Mouse (Mus musculus): ENCODE measurements around the gene Piezo1. TPM values are rescaled to one million over a fixed set of nuclear protein-coding genes. Genes with fewer than 3 reads are reported as not detected.

Gene Piezo1
- total and polyA plus RNA-seq, 3 experiments, result 21.1 to 59.7 (median 41.6) TPM

DNA sequence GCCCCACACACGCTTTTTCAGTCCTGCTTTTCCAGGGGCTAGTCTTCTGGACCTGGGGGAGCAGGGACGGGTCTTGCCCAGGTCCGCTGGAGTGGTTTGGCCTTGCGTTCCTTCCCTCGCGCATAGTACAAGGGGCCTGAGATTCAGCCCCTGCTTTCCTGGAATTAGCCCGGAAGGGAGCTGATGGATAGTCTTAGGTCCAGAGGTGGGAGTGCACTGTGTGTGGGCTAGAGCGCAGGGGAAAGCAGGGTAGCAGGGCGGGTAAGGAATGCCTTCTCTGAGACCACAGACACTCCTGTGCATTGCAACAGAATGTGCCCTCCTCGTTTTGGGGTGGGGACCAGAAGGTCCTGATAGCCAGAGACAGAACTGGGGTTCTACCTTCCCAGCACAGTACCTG, 26.0 kb upstream of the Piezo1 start:
- peaks cover 16 to 37% of the 10 kb centered on the region in 2 experiments for H3K4me1 ChIP-seq (ENCODE audit: control insufficient read depth in 1 of 2, insufficient read depth in 2 of 2)
- in situ Hi-C loops (cut with MboI; ENCODE audit: low pct_ligation_motif_present, low pct_unique_long_range_greater_than_20kb, low sequenced_read_pairs) (no loop called here), dilution Hi-C loops (cut with MboI; ENCODE audit: extremely low pct_ligation_motif_present, extremely low pct_unique_long_range_greater_than_20kb, low sequenced_read_pairs) (no loop called here)
- no peak for DNase-seq (ENCODE audit: extremely low read depth)
- TF ChIP-seq RCOR1 (conservative IDR thresholded peaks at IDR 0.05; ENCODE audit: low read depth, low read length) (no peak), PAX5 (IDR thresholded peaks at IDR 0.05; ENCODE audit: low read length) (no peak), MAZ (IDR thresholded peaks at IDR 0.05; ENCODE audit: low read depth, low read length) (no peak), JUND (conservative IDR thresholded peaks at IDR 0.05; ENCODE audit: low read depth, low read length) (no peak), IRF4 (IDR thresholded peaks at IDR 0.05; ENCODE audit: low read depth, low read length) (no peak), NRF1 (IDR thresholded peaks at IDR 0.05; ENCODE audit: low read depth, low read length) (no peak), UBTF (IDR thresholded peaks at IDR 0.05; ENCODE audit: low read depth, low read length) (no peak), EP300 (IDR thresholded peaks at IDR 0.05; ENCODE audit: low read length) (no peak), ZMIZ1 (IDR thresholded peaks at IDR 0.05; ENCODE audit: low read depth, low read length) (no peak), GABPA (IDR thresholded peaks at IDR 0.05; ENCODE audit: insufficient replicate concordance, low read depth, low read length) (no peak), MAFK (IDR thresholded peaks at IDR 0.05; ENCODE audit: insufficient replicate concordance, low read length) (no peak), ETS1 (conservative IDR thresholded peaks at IDR 0.05; ENCODE audit: low read depth, low read length) (no peak), POLR2AphosphoS2 (IDR thresholded peaks at IDR 0.05; ENCODE audit: low read depth, low read length) (no peak), KAT2A (IDR thresholded peaks at IDR 0.05; ENCODE audit: insufficient replicate concordance, low read length) (no peak), USF1 (IDR thresholded peaks at IDR 0.05; ENCODE audit: low read depth, low read length) (no peak), MXI1 (IDR thresholded peaks at IDR 0.05; ENCODE audit: low read depth, low read length) (no peak)
- no peaks in the 10 kb centered on the region for H3K27me3 ChIP-seq (replicated peaks)
- no peak overlapping the region for H3K4me2 ChIP-seq (ENCODE audit: insufficient read depth, low read depth, poor library complexity, severe bottlenecking)
- H3K4me3 ChIP-seq (replicated peaks in 1 of 3; ENCODE audit: low read depth in 2 of 3, low read length in 2 of 3, poor library complexity in 1 of 3), result peak overlapping the region in 1 of 3 experiments; percentile 89
- peaks cover 17% of the 10 kb centered on the region for H3K79me2 ChIP-seq (replicated peaks; ENCODE audit: control insufficient read depth, extremely low read depth, insufficient read depth, poor library complexity, severe bottlenecking)
- no peak overlapping the region for H3K27ac ChIP-seq (ENCODE audit: insufficient read depth, low read depth)
- H3K36me3 ChIP-seq (replicated peaks in 1 of 2; ENCODE audit: control insufficient read depth in 1 of 2, insufficient read depth in 1 of 2, low read length in 1 of 2), result peaks cover 15 to 64% of the 10 kb centered on the region in 2 experiments
- no peaks in the 10 kb centered on the region for H3K9me3 ChIP-seq (replicated peaks; ENCODE audit: low read length)
- no peak overlapping the region for H3K9ac ChIP-seq (ENCODE audit: insufficient read depth, low read depth)

DNA sequence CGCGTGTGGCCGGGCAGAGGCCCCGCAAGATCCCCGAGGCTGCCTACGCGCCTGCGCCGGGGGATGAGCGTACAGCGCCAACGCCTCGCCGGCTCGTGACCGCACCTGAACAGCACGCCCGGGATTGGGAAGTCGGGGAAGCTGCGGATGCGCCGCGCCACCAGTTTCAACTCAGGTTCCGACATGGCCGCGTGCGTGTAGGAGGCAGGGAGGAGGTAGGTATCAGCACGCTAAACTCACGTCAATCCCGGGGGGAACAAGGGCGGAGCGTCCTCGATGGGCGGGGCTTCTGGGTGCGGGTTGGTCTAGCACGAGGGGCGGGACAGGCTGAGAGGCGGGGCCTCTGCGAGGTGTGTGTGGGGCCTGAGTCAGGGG, 25.5 kb upstream of the Piezo1 start, which contains the start of gene Aprt:
Aprt (minus strand) TSS at position 262 of the 375 bp plus-strand sequence.
- H3K27me3 ChIP-seq (replicated peaks), result no peaks in the 10 kb centered on the region
- H3K9ac ChIP-seq (ENCODE audit: insufficient read depth, low read depth), result peak within 1 kb of the TSS; percentile 70
- H3K27ac ChIP-seq (ENCODE audit: insufficient read depth, low read depth), result peak within 1 kb of the TSS; percentile 29
- H3K79me2 ChIP-seq (replicated peaks; ENCODE audit: control insufficient read depth, extremely low read depth, insufficient read depth, poor library complexity, severe bottlenecking), result peaks cover 17% of the 10 kb centered on the region
- DNase-seq (ENCODE audit: extremely low read depth), result peak; percentile 97
- H3K36me3 ChIP-seq (replicated peaks in 1 of 2; ENCODE audit: control insufficient read depth in 1 of 2, insufficient read depth in 1 of 2, low read length in 1 of 2), result peaks cover 20 to 68% of the 10 kb centered on the region in 2 experiments
- H3K4me2 ChIP-seq (ENCODE audit: insufficient read depth, low read depth, poor library complexity, severe bottlenecking), result peak within 1 kb of the TSS; percentile 55
- H3K4me1 ChIP-seq (ENCODE audit: control insufficient read depth in 1 of 2, insufficient read depth in 2 of 2), result peaks cover 16 to 37% of the 10 kb centered on the region in 2 experiments
- no peaks in the 10 kb centered on the region for H3K9me3 ChIP-seq (replicated peaks; ENCODE audit: low read length)
- peak within 1 kb of the TSS; percentile 76 to 91 (median 89) for H3K4me3 ChIP-seq (replicated peaks in 1 of 3; ENCODE audit: low read depth in 2 of 3, low read length in 2 of 3, poor library complexity in 1 of 3)
- in situ Hi-C loops (cut with MboI; ENCODE audit: low pct_ligation_motif_present, low pct_unique_long_range_greater_than_20kb, low sequenced_read_pairs), result no loop called here
- dilution Hi-C loops (cut with MboI; ENCODE audit: extremely low pct_ligation_motif_present, extremely low pct_unique_long_range_greater_than_20kb, low sequenced_read_pairs), result no loop called here
- TF ChIP-seq EP300 (IDR thresholded peaks at IDR 0.05; ENCODE audit: low read length), result no peak
- no peak for TF ChIP-seq CHD2 (IDR thresholded peaks at IDR 0.05; ENCODE audit: low read length)
- no peak for TF ChIP-seq JUN (IDR thresholded peaks at IDR 0.05; ENCODE audit: insufficient read depth, low read depth, low read length)
- TF ChIP-seq MEF2A (IDR thresholded peaks at IDR 0.05; ENCODE audit: borderline replicate concordance, low read depth, low read length), result peak; percentile 52; the same call in 1 of the 2 replicates
- TF ChIP-seq PAX5 (IDR thresholded peaks at IDR 0.05; ENCODE audit: low read length), result no peak
- TF ChIP-seq POLR2A (IDR thresholded peaks at IDR 0.05; ENCODE audit: low read depth, low read length), result peak; percentile 89
- TF ChIP-seq ZMIZ1 (IDR thresholded peaks at IDR 0.05; ENCODE audit: low read depth, low read length), result peak; percentile 85
- TF ChIP-seq RAD21 (IDR thresholded peaks at IDR 0.05; ENCODE audit: low read depth, low read length), result no peak
- no peak for TF ChIP-seq USF2 (conservative IDR thresholded peaks at IDR 0.05; ENCODE audit: low read depth, low read length)
- TF ChIP-seq USF1 (IDR thresholded peaks at IDR 0.05; ENCODE audit: low read depth, low read length), result no peak
- no peak for TF ChIP-seq RCOR1 (conservative IDR thresholded peaks at IDR 0.05; ENCODE audit: low read depth, low read length)
- TF ChIP-seq GABPA (IDR thresholded peaks at IDR 0.05; ENCODE audit: insufficient replicate concordance, low read depth, low read length), result no peak
- peak; percentile 60 for TF ChIP-seq SIN3A (IDR thresholded peaks at IDR 0.05; ENCODE audit: low read length)
- 0 out of 2 replicates have a peak, but pooled peaks have one; percentile 44 for TF ChIP-seq MAZ (IDR thresholded peaks at IDR 0.05; ENCODE audit: low read depth, low read length)
- TF ChIP-seq KAT2A (IDR thresholded peaks at IDR 0.05; ENCODE audit: insufficient replicate concordance, low read length), result no peak
- TF ChIP-seq MAFK (IDR thresholded peaks at IDR 0.05; ENCODE audit: insufficient replicate concordance, low read length), result no peak
- TF ChIP-seq CHD1 (IDR thresholded peaks at IDR 0.05; ENCODE audit: low read depth, low read length), result no peak
- peak; percentile 88; the same call in 1 of the 2 replicates for TF ChIP-seq POLR2AphosphoS2 (IDR thresholded peaks at IDR 0.05; ENCODE audit: low read depth, low read length)
- peak; percentile 82 for TF ChIP-seq NELFE (IDR thresholded peaks at IDR 0.05; ENCODE audit: low read depth, low read length)
- no peak for TF ChIP-seq JUND (conservative IDR thresholded peaks at IDR 0.05; ENCODE audit: low read depth, low read length)
- peak; percentile 93 for TF ChIP-seq MXI1 (IDR thresholded peaks at IDR 0.05; ENCODE audit: low read depth, low read length)
- peak; percentile 23; the same call in 1 of the 2 replicates for TF ChIP-seq IRF4 (IDR thresholded peaks at IDR 0.05; ENCODE audit: low read depth, low read length)
- no peak for TF ChIP-seq ZC3H11A (IDR thresholded peaks at IDR 0.05; ENCODE audit: low read depth, low read length)
- no peak; the same call in 1 of the 2 replicates for TF ChIP-seq ELF1 (IDR thresholded peaks at IDR 0.05; ENCODE audit: low read depth, low read length)
- TF ChIP-seq HCFC1 (IDR thresholded peaks at IDR 0.05; ENCODE audit: low read depth, low read length), result peak; percentile 55
- no peak for TF ChIP-seq CTCF (conservative IDR thresholded peaks at IDR 0.05 in 1 of 2, IDR thresholded peaks at IDR 0.05 in 1 of 2; ENCODE audit: low read depth in 2 of 2, low read length in 2 of 2)
- no peak for TF ChIP-seq ZKSCAN1 (IDR thresholded peaks at IDR 0.05; ENCODE audit: borderline replicate concordance, low read depth, low read length)
